Mouse (Mus musculus) G1E (cell line): ENCODE measurements around the gene Fam166a.

Experiments
- CTCF ChIP-seq: IDR thresholded peaks from 2 replicates; pipeline ENCODE4 v1.5.1; 2012; ENCODE audit warnings: low read depth, low read length, inconsistent platforms, mixed read lengths
- GATA1 ChIP-seq: IDR thresholded peaks from 2 replicates; pipeline ENCODE4 v1.6.1; 2012; ENCODE audit warnings: borderline replicate concordance, low read length, inconsistent platforms, mixed read lengths
- GATA2 ChIP-seq: IDR thresholded peaks from 2 replicates; pipeline ENCODE4 v1.6.1; 2012; ENCODE audit warnings: low read depth, low read length, inconsistent platforms, borderline replicate concordance
- POLR2AphosphoS5 ChIP-seq: IDR thresholded peaks from 2 replicates; pipeline ENCODE4 v1.6.1; 2012; ENCODE audit warnings: low read depth, low read length, inconsistent platforms; ENCODE audit not compliant: insufficient replicate concordance
- TAL1 ChIP-seq: conservative IDR thresholded peaks from 2 replicates; pipeline ENCODE4 v1.6.1; 2012; ENCODE audit warnings: low read depth, low read length, inconsistent platforms, mixed read lengths

GRCm38 (mm10) chr2:25264286-25264660 is 45.7 kb downstream of the Fam166a start:
- TF ChIP-seq CTCF, result no peak
- TF ChIP-seq TAL1, result no peak
- TF ChIP-seq GATA1, result no peak
- TF ChIP-seq POLR2AphosphoS5, result no peak
- TF ChIP-seq GATA2, result no peak
